Mouse (Mus musculus): Measurements from ENCODE around the gene Nol4l.

DNA sequence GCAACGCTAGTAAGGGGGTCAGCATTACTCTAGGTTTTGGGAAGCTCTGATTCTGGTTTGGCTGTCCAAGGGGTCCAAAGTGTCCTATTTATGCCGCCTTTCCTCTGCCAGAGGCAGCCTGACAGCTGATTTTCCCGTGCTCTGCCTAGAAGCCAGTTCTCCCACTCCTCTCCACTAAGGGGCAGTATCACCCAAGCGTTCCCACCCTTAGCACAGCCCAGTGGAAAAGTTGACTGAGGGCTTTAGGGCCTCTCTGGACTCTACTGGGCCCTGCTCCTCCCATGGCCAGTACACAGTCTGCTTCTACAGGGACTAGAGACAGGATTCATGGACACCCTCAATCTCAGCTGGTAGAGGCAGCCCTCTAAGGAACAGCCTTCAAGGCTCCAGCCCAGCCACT, 51.2 kb downstream of the Nol4l start:
- TF ChIP-seq POLR2A (IDR thresholded peaks at IDR 0.05; ENCODE audit: insufficient read depth, low read depth, low read length): no peak
- TF ChIP-seq CTCF (IDR thresholded peaks at IDR 0.05): peak; percentile 92
